Mouse (Mus musculus) embryonic facial prominence, embryonic 11.5 days (tissue): ENCODE measurements at regions not wholly inside any gene's neighbourhood (a gene's known extent, or its start where the extent isn't known, plus 50 kb on each side); places are given as distances from the start of the nearest gene placed in this dataset.

Experiments used
- ATAC-seq: fragments of 200-750 bp; cut with Nextera tagmentation; replicated peaks from 2 replicates; pipeline ENCODE4 v1.8.0; 2017; ENCODE audit warnings: low read depth; ENCODE audit not compliant: insufficient number of reproducible peaks, low FRiP score, low TSS enrichment
- DNase-seq: peaks from one replicate; pipeline ENCODE4 v3.0.0-alpha.2; 2015; ENCODE audit warnings: low spot score
- H3K27ac ChIP-seq: fragments of 300-500 bp; sonication (generic); replicated peaks from 2 replicates; pipeline ENCODE4 v1.5.1; 2014; ENCODE audit warnings: mild to moderate bottlenecking, low read depth, low read length, control low read depth
- H3K27me3 ChIP-seq: fragments of 300-500 bp; sonication (generic); 2 replicates; pipeline ENCODE4 v1.6.1; 2014; ENCODE audit warnings: mild to moderate bottlenecking, low read length, moderate library complexity, mixed read lengths; ENCODE audit not compliant: control insufficient read depth, insufficient read depth
- H3K36me3 ChIP-seq: fragments of 300-500 bp; sonication (generic); replicated peaks from 2 replicates; pipeline ENCODE4 v1.6.1; 2014; ENCODE audit warnings: low read depth, mild to moderate bottlenecking, low read length, moderate library complexity, mixed read lengths; ENCODE audit not compliant: control insufficient read depth, insufficient read depth
- H3K4me1 ChIP-seq: fragments of 300-500 bp; sonication (generic); 2 replicates; pipeline ENCODE4 v1.6.1; 2014; ENCODE audit warnings: low read length, mixed read lengths; ENCODE audit not compliant: control insufficient read depth, insufficient read depth
- H3K4me2 ChIP-seq: fragments of 300-500 bp; sonication (generic); 2 replicates; pipeline ENCODE4 v1.6.1; 2014; ENCODE audit warnings: low read depth, mild to moderate bottlenecking, control low read depth, low read length, moderate library complexity
- H3K4me3 ChIP-seq: fragments of 300-500 bp; sonication (generic); 2 replicates; pipeline ENCODE4 v1.5.1; 2014; ENCODE audit warnings: low read depth, low read length, control low read depth
- H3K9ac ChIP-seq: fragments of 300-500 bp; sonication (generic); replicated peaks from 2 replicates; pipeline ENCODE4 v1.6.1; 2014; ENCODE audit warnings: mild to moderate bottlenecking, control low read depth, low read length
- H3K9me3 ChIP-seq: fragments of 300-500 bp; sonication (generic); replicated peaks from 2 replicates; pipeline ENCODE4 v1.6.1; 2016; ENCODE audit warnings: mild to moderate bottlenecking, low read length, inconsistent platforms, mixed read lengths; ENCODE audit not compliant: control insufficient read depth
- WGBS: fragments of 180-500 bp; shearing (Covaris S2); extraction: QIAGEN DNeasy Blood & Tissue Kit; methylation state at CpG from one replicate; pipeline ENCODE4 v1.1.7; 2014; 5-methylcytosine and 5-hydroxymethylcytosine counted together

DNA sequence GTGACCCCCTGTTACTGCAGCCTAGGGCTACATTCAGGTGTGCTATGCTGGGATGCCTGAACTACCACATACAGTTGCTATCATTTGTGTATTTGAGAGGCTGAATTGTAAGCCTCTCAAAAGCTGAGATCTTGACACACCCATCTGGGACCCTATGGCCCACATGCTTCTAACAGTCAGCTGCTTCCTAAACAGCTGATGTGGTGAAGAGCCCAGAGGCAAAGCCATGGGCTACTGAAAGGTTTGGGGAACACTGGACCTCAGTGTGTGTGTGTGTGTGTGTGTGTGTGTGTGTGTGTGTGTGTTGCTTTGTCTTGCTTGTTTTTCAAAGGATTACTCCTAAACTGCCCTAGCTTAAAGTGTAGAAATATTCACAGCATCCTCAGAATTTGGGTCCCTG is 75.0 kb downstream of the Lbh start:
- H3K27ac ChIP-seq = no peak overlapping the region
- no peak overlapping the region for H3K4me3 ChIP-seq
- no peaks in the 10 kb centered on the region for H3K27me3 ChIP-seq
- no peak overlapping the region for H3K4me2 ChIP-seq
- DNase-seq = no peak
- no peaks in the 10 kb centered on the region for H3K36me3 ChIP-seq
- no peaks in the 10 kb centered on the region for H3K9me3 ChIP-seq
- no peak for ATAC-seq
- H3K4me1 ChIP-seq = peaks cover 3% of the 10 kb centered on the region; the same call in 1 of the 2 replicates
- no peak overlapping the region for H3K9ac ChIP-seq

DNA sequence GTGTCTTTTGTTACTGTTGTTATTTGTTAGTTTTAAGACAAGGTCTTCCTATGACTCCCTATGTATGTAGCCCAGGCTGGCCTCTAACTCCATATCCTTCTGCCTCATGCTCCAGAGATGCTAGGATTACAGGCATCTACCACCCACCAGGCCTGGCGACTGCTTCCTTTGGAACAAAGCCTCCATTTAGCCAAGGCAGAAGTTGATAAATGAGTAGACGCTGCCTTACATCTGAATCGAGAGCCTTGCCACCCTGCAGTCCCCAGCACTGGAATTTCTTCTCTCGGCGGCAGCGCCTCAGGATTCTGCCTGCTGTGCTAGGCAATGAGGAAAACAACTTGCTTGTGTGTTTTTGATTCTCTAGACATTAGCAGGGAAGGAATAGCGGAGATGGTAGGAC is 75.5 kb downstream of the Lbh start:
- Histone ChIP-seq H3K9ac (no peak overlapping the region), H3K9me3 (no peaks in the 10 kb centered on the region), H3K27me3 (no peaks in the 10 kb centered on the region), H3K4me1 (peaks cover 3% of the 10 kb centered on the region; the same call in 1 of the 2 replicates), H3K36me3 (no peaks in the 10 kb centered on the region), H3K4me2 (no peak overlapping the region), H3K4me3 (no peak overlapping the region), H3K27ac (no peak overlapping the region)
- DNase-seq (no peak), ATAC-seq (no peak)
- WGBS = 35% methylated on average over 7 of the region's 7 CpGs

DNA sequence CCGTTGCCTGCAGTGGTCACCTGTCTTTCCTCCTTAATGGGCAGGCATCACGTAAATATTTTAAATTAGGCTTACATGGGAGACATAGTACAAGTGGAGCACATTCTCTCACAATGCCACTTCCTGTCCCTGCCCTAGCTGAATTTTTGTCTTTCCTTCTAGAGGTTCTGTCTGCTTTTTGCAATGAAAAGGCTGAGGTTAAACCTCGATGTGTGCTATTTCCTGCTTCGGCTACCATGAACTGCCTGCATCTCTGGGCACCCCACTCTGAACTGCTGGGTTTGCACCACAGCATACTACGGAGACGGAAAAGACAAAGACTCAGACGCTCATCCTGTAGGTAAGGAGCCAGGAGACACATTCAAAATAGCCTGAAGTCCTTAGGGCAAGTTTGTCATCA is 78.4 kb downstream of the Lbh start:
- H3K4me2 ChIP-seq = no peak overlapping the region
- H3K4me1 ChIP-seq = peaks cover 3% of the 10 kb centered on the region; the same call in 1 of the 2 replicates
- 59% methylated on average over 7 of the region's 7 CpGs for WGBS
- H3K9ac ChIP-seq = no peak overlapping the region
- ATAC-seq = no peak
- no peaks in the 10 kb centered on the region for H3K9me3 ChIP-seq
- no peak overlapping the region for H3K27ac ChIP-seq
- no peaks in the 10 kb centered on the region for H3K27me3 ChIP-seq
- H3K36me3 ChIP-seq = no peaks in the 10 kb centered on the region
- H3K4me3 ChIP-seq = no peak overlapping the region
- no peak for DNase-seq

DNA sequence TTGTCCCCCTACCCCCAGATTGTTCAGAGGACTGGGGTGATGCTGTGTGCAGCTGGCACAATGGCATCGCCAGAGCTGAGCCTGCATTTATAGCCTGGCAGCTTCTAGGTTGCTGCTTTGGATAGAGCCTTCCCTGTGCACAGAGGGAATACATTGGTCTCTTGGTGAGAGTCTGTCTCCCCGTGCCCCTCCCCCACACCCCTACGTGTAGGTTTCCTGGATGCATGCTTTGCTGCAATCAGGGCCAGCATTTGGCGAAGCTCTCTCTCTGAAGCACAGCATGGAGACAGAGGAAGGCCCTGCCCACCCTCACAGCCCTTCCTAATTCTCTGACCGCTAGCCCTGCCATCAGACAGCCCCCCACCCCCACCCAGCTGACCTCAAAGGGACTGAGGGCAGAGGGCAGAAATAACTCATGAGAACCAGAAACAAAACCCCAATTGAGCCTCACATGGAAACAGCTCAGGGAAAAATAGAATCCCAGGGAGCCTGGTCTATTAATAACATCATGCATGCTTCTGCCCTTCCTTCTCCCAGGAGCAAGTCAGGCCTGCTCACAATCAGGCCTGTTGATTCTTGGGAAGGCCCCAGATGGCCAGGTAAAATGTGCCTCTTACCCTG is 79.3 kb downstream of the Lbh start:
- WGBS = 8% methylated on average over 5 of the region's 5 CpGs
- no peaks in the 10 kb centered on the region for H3K27me3 ChIP-seq
- H3K4me1 ChIP-seq = peaks cover 3% of the 10 kb centered on the region; the same call in 1 of the 2 replicates
- DNase-seq (peak; percentile 48), ATAC-seq (peak; percentile 65; the same call in 1 of the 2 replicates)
- H3K9me3 ChIP-seq = no peaks in the 10 kb centered on the region
- no peak overlapping the region for H3K9ac ChIP-seq
- no peak overlapping the region; the same call in 1 of the 2 replicates for H3K27ac ChIP-seq
- H3K4me2 ChIP-seq = no peak overlapping the region
- H3K4me3 ChIP-seq = no peak overlapping the region
- no peaks in the 10 kb centered on the region for H3K36me3 ChIP-seq

DNA sequence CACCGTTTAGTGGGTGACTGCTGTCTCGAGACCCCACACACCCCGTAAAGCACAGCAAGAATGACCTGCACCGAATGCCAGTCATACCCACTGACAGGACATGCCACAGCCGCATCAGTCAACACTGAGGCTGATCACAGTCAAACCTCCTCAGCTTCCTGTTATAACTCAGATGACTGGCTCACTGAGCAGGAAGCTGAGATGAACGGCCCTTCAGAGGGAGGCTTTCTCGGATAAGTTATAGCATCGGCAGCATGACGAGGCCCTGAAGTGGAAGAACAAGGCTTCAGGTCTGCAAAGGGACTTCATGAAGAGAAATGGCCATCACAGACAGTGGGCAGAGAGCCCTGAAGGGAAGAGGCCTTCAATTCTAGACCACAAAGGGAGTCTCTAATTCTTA is 87.0 kb downstream of the Lbh start:
- Histone ChIP-seq H3K4me2 (no peak overlapping the region), H3K9me3 (no peaks in the 10 kb centered on the region), H3K36me3 (no peaks in the 10 kb centered on the region), H3K27ac (no peak overlapping the region), H3K4me1 (no peaks in the 10 kb centered on the region), H3K4me3 (no peak overlapping the region), H3K27me3 (no peaks in the 10 kb centered on the region), H3K9ac (no peak overlapping the region)
- ATAC-seq (no peak), DNase-seq (no peak)
- 87% methylated on average over 9 of the region's 9 CpGs for WGBS

DNA sequence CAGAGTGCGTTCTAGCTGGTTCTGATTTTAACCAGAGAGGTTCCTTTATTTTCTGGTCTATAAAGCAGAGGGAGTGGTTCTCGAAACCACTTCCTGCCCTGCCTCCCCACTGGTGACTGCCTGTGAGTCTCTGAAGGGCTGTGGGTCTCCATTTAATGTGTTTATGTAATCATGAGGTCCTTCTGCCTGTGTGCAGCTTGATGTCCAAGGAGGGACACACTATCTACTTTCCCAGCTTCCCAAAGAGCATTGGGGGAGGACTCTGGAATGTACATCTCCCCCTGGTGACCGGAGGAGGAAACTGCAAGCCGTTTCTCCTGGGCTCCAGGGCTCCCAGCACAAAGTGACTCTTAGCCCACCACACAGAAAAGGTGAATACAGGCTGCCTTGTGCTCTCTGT is 90.8 kb downstream of the Lbh start:
- Histone ChIP-seq H3K4me1 (no peaks in the 10 kb centered on the region; the same call in 1 of the 2 replicates), H3K27ac (no peak overlapping the region), H3K9me3 (no peaks in the 10 kb centered on the region), H3K4me3 (no peak overlapping the region), H3K27me3 (no peaks in the 10 kb centered on the region), H3K4me2 (no peak overlapping the region), H3K9ac (no peak overlapping the region), H3K36me3 (no peaks in the 10 kb centered on the region)
- WGBS = 59% methylated on average over 4 of the region's 4 CpGs
- DNase-seq (peak; percentile 66), ATAC-seq (no peak)

DNA sequence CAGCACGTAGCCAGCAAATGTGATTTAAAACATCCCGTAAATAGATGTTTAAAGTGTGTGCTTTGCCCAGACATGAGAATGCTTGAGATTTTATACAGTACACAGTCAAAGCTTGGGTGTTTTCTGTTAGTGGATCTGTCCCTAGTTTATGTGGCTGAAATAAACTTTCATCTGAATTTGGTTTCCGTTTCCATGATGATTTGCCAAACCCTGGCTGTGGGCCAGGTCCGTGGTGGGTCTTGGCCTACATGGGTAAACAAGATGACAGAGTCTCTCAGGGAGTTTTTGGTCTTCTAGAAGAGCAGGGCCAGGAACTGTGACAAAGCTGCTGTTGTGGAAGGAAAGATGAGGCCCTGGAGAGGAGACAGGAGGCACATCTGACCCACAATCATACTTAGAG is 91.9 kb downstream of the Lbh start:
- Histone ChIP-seq H3K4me1 (no peaks in the 10 kb centered on the region; the same call in 1 of the 2 replicates), H3K4me2 (no peak overlapping the region), H3K4me3 (no peak overlapping the region), H3K36me3 (no peaks in the 10 kb centered on the region), H3K27me3 (no peaks in the 10 kb centered on the region), H3K9me3 (no peaks in the 10 kb centered on the region), H3K9ac (no peak overlapping the region), H3K27ac (no peak overlapping the region)
- DNase-seq (no peak), ATAC-seq (no peak)
- WGBS = 91% methylated on average over 4 of the region's 4 CpGs

DNA sequence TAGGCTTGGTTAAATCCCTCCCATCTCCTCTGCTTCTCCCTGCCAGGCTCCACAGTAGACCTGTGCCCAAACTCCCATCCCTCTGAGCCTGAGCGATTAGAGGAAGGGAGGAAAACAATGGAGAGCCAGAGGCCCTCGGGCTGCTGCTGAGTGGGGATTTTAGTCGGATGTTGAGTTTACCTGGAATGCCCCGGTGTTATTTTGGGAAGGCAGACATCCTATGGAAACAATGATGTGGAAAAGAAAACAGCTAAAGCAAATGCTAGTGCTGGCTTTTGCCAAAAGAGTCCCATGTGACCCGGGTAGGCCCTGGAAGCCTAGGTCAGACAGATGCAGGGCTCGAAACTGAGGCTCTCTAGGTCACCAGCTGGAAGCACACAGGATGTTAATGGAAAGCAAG is 94.3 kb downstream of the Lbh start:
- H3K4me2 ChIP-seq = no peak overlapping the region
- no peaks in the 10 kb centered on the region; the same call in 1 of the 2 replicates for H3K4me1 ChIP-seq
- 27% methylated on average over 6 of the region's 6 CpGs for WGBS
- ATAC-seq (no peak), DNase-seq (no peak)
- H3K36me3 ChIP-seq = no peaks in the 10 kb centered on the region
- H3K9me3 ChIP-seq = no peaks in the 10 kb centered on the region
- H3K4me3 ChIP-seq = no peak overlapping the region
- H3K9ac ChIP-seq = no peak overlapping the region
- H3K27me3 ChIP-seq = no peaks in the 10 kb centered on the region
- no peak overlapping the region for H3K27ac ChIP-seq
